Mouse (Mus musculus): ENCODE data around the gene Bri3bp.

DNA sequence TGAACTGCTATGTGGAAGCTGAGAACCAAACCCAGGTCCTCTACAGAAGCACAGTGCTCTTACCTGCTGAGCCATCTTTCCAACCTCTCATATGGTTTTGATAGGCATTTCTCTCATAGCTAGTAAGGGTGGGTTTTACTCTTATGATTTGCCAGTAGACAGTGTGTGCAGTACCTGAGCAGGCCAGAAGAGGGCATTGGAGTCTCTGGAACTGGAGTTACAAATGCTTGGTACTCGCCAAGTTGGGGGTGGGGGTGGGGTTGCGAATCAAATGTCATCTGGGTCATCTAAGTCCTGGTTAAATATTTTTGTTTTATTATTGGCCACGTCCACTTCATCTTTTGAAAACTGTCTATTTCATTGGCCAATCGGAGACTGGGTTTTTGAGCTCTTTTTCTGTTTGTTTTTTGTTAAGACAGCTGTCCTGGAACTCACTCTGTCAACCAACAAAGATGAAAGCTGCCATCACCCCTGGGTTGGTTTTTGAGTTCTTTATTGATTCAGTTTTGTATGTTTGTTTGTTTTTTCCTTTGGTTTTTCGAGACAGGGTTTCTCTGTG, 29.3 kb upstream of the Bri3bp start:
- peak; percentile 61 for TF ChIP-seq CTCF (IDR thresholded peaks at IDR 0.05; ENCODE audit: extremely low read depth, insufficient read depth, low read length)
- TF ChIP-seq POLR2A (IDR thresholded peaks at IDR 0.05; ENCODE audit: extremely low read depth, insufficient read depth, low read length): no peak

Measured in cortical plate, adult 2 months (tissue).